Mouse (Mus musculus) liver, embryonic 14.5 days (tissue): ENCODE data around the gene Clba1. TPM values are rescaled to one million over a fixed set of nuclear protein-coding genes. Genes with fewer than 3 reads are reported as not detected.
A peak's percentile ranks its signal among the peaks of the same experiment; 100 is the strongest.
"Not testable (repeated sequence)": the region's sequence is repeated elsewhere in the genome, so short reads cannot be mapped to it uniquely, and the experiment has no call there.

ENCODE experiments used
- ATAC-seq: fragments of 200-750 bp; cut with Nextera tagmentation; 2 replicates; pipeline ENCODE4 v1.8.0; 2017; ENCODE audit warnings: moderate number of reproducible peaks, mild to moderate bottlenecking, moderate library complexity; ENCODE audit not compliant: insufficient read depth
- DNase-seq, 3 experiments: peaks; one replicate each; pipeline ENCODE4 v3.0.0-alpha.2; 2012 to 2013; ENCODE audit warnings: low read depth in 3 of 3, low spot score in 3 of 3
- H3K27ac ChIP-seq: fragments of 300-500 bp; sonication (generic); 2 replicates; pipeline ENCODE4 v1.5.1; 2014; ENCODE audit warnings: moderate library complexity, mild to moderate bottlenecking, control low read depth, inconsistent platforms
- H3K27me3 ChIP-seq: fragments of 300-500 bp; sonication (generic); 2 replicates; pipeline ENCODE4 v1.6.1; 2014; ENCODE audit warnings: mild to moderate bottlenecking, low read length, moderate library complexity; ENCODE audit not compliant: control insufficient read depth, insufficient read depth
- H3K36me3 ChIP-seq: fragments of 300-500 bp; sonication (generic); replicated peaks from 2 replicates; pipeline ENCODE4 v1.6.1; 2014; ENCODE audit warnings: low read depth; ENCODE audit not compliant: control insufficient read depth, insufficient read depth
- H3K4me1 ChIP-seq, 2 experiments: fragments of 200-500 bp in 1 of 2; fragments of 300-500 bp in 1 of 2; sonication (generic) in 1 of 2; replicated peaks; 2 replicates each; pipeline ENCODE4 v1.6.1; 2012 to 2014; ENCODE audit warnings: antibody characterized with exemption in 1 of 2, inconsistent platforms in 1 of 2, low read length in 1 of 2; ENCODE audit not compliant: control insufficient read depth in 2 of 2, insufficient read depth in 2 of 2
- H3K4me2 ChIP-seq: fragments of 300-500 bp; sonication (generic); 2 replicates; pipeline ENCODE4 v1.6.1; 2014; ENCODE audit warnings: low read depth, mild to moderate bottlenecking, control low read depth, moderate library complexity
- H3K4me3 ChIP-seq, 2 experiments: fragments of 200-500 bp in 1 of 2; fragments of 300-500 bp in 1 of 2; sonication (generic) in 1 of 2; 2 replicates each; pipeline ENCODE4 v1.5.1; 2012 to 2014; ENCODE audit warnings: low read depth in 2 of 2, low read length in 2 of 2, mild to moderate bottlenecking in 2 of 2, control low read depth in 1 of 2, inconsistent platforms in 1 of 2, moderate library complexity in 1 of 2; ENCODE audit not compliant: insufficient read depth in 1 of 2
- H3K9ac ChIP-seq: fragments of 300-500 bp; sonication (generic); replicated peaks from 2 replicates; pipeline ENCODE4 v1.6.1; 2014; ENCODE audit warnings: mild to moderate bottlenecking, control low read depth, moderate library complexity
- H3K9me3 ChIP-seq: fragments of 300-500 bp; sonication (generic); 2 replicates; pipeline ENCODE4 v1.6.1; 2016; ENCODE audit warnings: low read length, mixed read lengths; ENCODE audit not compliant: control insufficient read depth
- CTCF ChIP-seq: IDR thresholded peaks from 2 replicates; pipeline ENCODE4 v1.5.1; 2016; ENCODE audit warnings: antibody characterized with exemption, low read depth, control low read depth
- EP300 ChIP-seq: IDR thresholded peaks from 2 replicates; pipeline ENCODE4 v1.6.1; 2016; ENCODE audit warnings: antibody characterized with exemption, low read depth
- WGBS: fragments of 180-500 bp; shearing (Covaris S2); extraction: QIAGEN DNeasy Blood & Tissue Kit; methylation state at CpG from one replicate; pipeline ENCODE4 v1.1.7; 2014; ENCODE audit not compliant: insufficient replicate concordance; 5-methylcytosine and 5-hydroxymethylcytosine counted together
- polyA plus RNA-seq, 2 experiments: library from polyadenylated mRNA; depleted of rRNA in 1 of 2; stranded (reverse) in 1 of 2; unstranded in 1 of 2; fragments of >200 nt; fragmentation: Nextera tagmentation in 1 of 2; extraction: Ambion mirVana in 1 of 2; gene quantifications; 2 replicates each; pipeline versions ENCODE4 v1.2.1 to v1.2.3; 2012 to 2014

Clba1 gene
- polyA plus RNA-seq, 2 experiments = 0.21 to 0.25 TPM

GRCm38 (mm10) chr12:112841338-112841892 lies 32.7 kb downstream of the Clba1 start:
- not testable (repeated sequence) for H3K36me3 ChIP-seq, DNase-seq, ATAC-seq, H3K27ac ChIP-seq, H3K9ac ChIP-seq, H3K9me3 ChIP-seq, H3K27me3 ChIP-seq, H3K4me3 ChIP-seq, H3K4me1 ChIP-seq, H3K4me2 ChIP-seq
- 0 out of 2 replicates have a peak, but pooled peaks have one; percentile 11 for TF ChIP-seq CTCF
- WGBS = 51% methylated on average over 4 of the region's 4 CpGs

- H3K4me1 ChIP-seq, H3K27me3 ChIP-seq, H3K36me3 ChIP-seq, DNase-seq, H3K9ac ChIP-seq, H3K4me2 ChIP-seq, H3K4me3 ChIP-seq, H3K9me3 ChIP-seq, ATAC-seq, H3K27ac ChIP-seq: not testable (repeated sequence)
- 55% methylated on average over 2 of the region's 2 CpGs for WGBS
Measured at GRCm38 (mm10) chr12:112842128-112842527, 33.4 kb downstream of the Clba1 start.

- WGBS = 18% methylated on average over 3 of the region's 3 CpGs
- ATAC-seq = no peak
Measured at GRCm38 (mm10) chr12:112843803-112844202, 35.1 kb downstream of the Clba1 start.

GRCm38 (mm10) chr12:112847880-112848279 lies 39.1 kb downstream of the Clba1 start:
- Histone ChIP-seq H3K9me3 (no peaks in the 10 kb centered on the region), H3K27ac (no peak overlapping the region), H3K9ac (no peak overlapping the region), H3K4me1 (no peaks in the 10 kb centered on the region), H3K4me2 (no peak overlapping the region), H3K36me3 (no peaks in the 10 kb centered on the region), H3K27me3 (no peaks in the 10 kb centered on the region), H3K4me3 (no peak overlapping the region)
- ATAC-seq (no peak), DNase-seq (no peak)
- 89% methylated on average over 2 of the region's 2 CpGs for WGBS
- TF ChIP-seq CTCF = no peak
- TF ChIP-seq EP300 = no peak

More at GRCm38 (mm10) chr12:112843803-112844202, 35.1 kb downstream of the Clba1 start:
- no peak for TF ChIP-seq EP300
- TF ChIP-seq CTCF = peak; percentile 98
- no peaks in the 10 kb centered on the region for H3K27me3 ChIP-seq
- H3K27ac ChIP-seq = no peak overlapping the region
- no peaks in the 10 kb centered on the region for H3K36me3 ChIP-seq
- no peaks in the 10 kb centered on the region for H3K9me3 ChIP-seq
- H3K4me3 ChIP-seq = no peak overlapping the region
- no peak overlapping the region for H3K4me2 ChIP-seq
- no peak overlapping the region for H3K9ac ChIP-seq
- no peaks in the 10 kb centered on the region for H3K4me1 ChIP-seq
- peak; percentile 53 to 60 (median 55) for DNase-seq

GRCm38 (mm10) chr12:112849235-112850022 lies 40.7 kb downstream of the Clba1 start:
- Histone ChIP-seq H3K4me2 (no peak overlapping the region), H3K9ac (no peak overlapping the region), H3K27me3 (no peaks in the 10 kb centered on the region), H3K4me3 (no peak overlapping the region), H3K9me3 (no peaks in the 10 kb centered on the region), H3K27ac (no peak overlapping the region), H3K4me1 (no peaks in the 10 kb centered on the region), H3K36me3 (no peaks in the 10 kb centered on the region)
- ATAC-seq (no peak), DNase-seq (no peak)
- TF ChIP-seq CTCF (peak; percentile 11; the same call in 1 of the 2 replicates), EP300 (no peak)
- 59% methylated on average over 11 of the region's 11 CpGs for whole genome bisulfite sequencing
